Mouse (Mus musculus): ENCODE data around the gene Clta. TPM values are rescaled to one million over a fixed set of nuclear protein-coding genes. Genes with fewer than 3 reads are reported as not detected.

Clta gene
- polyA plus RNA-seq, 1 experiment: 18.7 TPM

GRCm38 (mm10) chr4:43978521-43979443 lies 25.5 kb upstream of the Clta start:
- H3K27me3 ChIP-seq (ENCODE audit: control insufficient read depth): no peaks in the 10 kb centered on the region
- no peak for TF ChIP-seq TAL1 (IDR thresholded peaks at IDR 0.05; ENCODE audit: low read length)
- TF ChIP-seq GATA1 (IDR thresholded peaks at IDR 0.05; ENCODE audit: low read length): no peak
- H3K9me3 ChIP-seq (ENCODE audit: control insufficient read depth, low read length): no peaks in the 10 kb centered on the region
- no peak overlapping the region for H3K4me3 ChIP-seq (replicated peaks)
- H3K4me1 ChIP-seq (ENCODE audit: control insufficient read depth): peaks cover 19% of the 10 kb centered on the region
- peaks cover 48% of the 10 kb centered on the region for H3K36me3 ChIP-seq (ENCODE audit: control insufficient read depth)

GRCm38 (mm10) chr4:43979746-43980145 lies 24.5 kb upstream of the Clta start:
- Histone ChIP-seq H3K4me1 (ENCODE audit: control insufficient read depth) (peaks cover 16% of the 10 kb centered on the region), H3K4me3 (replicated peaks) (no peak overlapping the region), H3K27me3 (ENCODE audit: control insufficient read depth) (peaks cover 6% of the 10 kb centered on the region), H3K9me3 (ENCODE audit: control insufficient read depth, low read length) (no peaks in the 10 kb centered on the region), H3K36me3 (ENCODE audit: control insufficient read depth) (peaks cover 39% of the 10 kb centered on the region)
- TF ChIP-seq GATA1 (IDR thresholded peaks at IDR 0.05; ENCODE audit: low read length): no peak
- TF ChIP-seq TAL1 (IDR thresholded peaks at IDR 0.05; ENCODE audit: low read length): no peak

GRCm38 (mm10) chr4:43980236-43980635 lies 24.0 kb upstream of the Clta start:
- no peak for TF ChIP-seq GATA1 (IDR thresholded peaks at IDR 0.05; ENCODE audit: low read length)
- TF ChIP-seq TAL1 (IDR thresholded peaks at IDR 0.05; ENCODE audit: low read length): no peak
- peaks cover 14% of the 10 kb centered on the region for H3K4me1 ChIP-seq (ENCODE audit: control insufficient read depth)
- H3K4me3 ChIP-seq (replicated peaks): no peak overlapping the region
- H3K27me3 ChIP-seq (ENCODE audit: control insufficient read depth): peaks cover 7% of the 10 kb centered on the region
- H3K36me3 ChIP-seq (ENCODE audit: control insufficient read depth): peaks cover 36% of the 10 kb centered on the region
- no peaks in the 10 kb centered on the region for H3K9me3 ChIP-seq (ENCODE audit: control insufficient read depth, low read length)

- Histone ChIP-seq H3K36me3 (ENCODE audit: control insufficient read depth) (peaks cover 35% of the 10 kb centered on the region), H3K9me3 (ENCODE audit: control insufficient read depth, low read length) (no peaks in the 10 kb centered on the region), H3K27me3 (ENCODE audit: control insufficient read depth) (peaks cover 7% of the 10 kb centered on the region), H3K4me3 (replicated peaks) (no peak overlapping the region), H3K4me1 (ENCODE audit: control insufficient read depth) (peaks cover 14% of the 10 kb centered on the region)
- TF ChIP-seq TAL1 (IDR thresholded peaks at IDR 0.05; ENCODE audit: low read length): no peak
- TF ChIP-seq GATA1 (IDR thresholded peaks at IDR 0.05; ENCODE audit: low read length): no peak
These were observed 23.4 kb upstream of the Clta start for GRCm38 (mm10) chr4:43980846-43981245.

- Histone ChIP-seq H3K36me3 (ENCODE audit: control insufficient read depth) (peaks cover 32% of the 10 kb centered on the region), H3K9me3 (ENCODE audit: control insufficient read depth, low read length) (no peaks in the 10 kb centered on the region), H3K27me3 (ENCODE audit: control insufficient read depth) (peaks cover 7% of the 10 kb centered on the region), H3K4me1 (ENCODE audit: control insufficient read depth) (peaks cover 14% of the 10 kb centered on the region), H3K4me3 (replicated peaks) (no peak overlapping the region)
- no peak for TF ChIP-seq TAL1 (IDR thresholded peaks at IDR 0.05; ENCODE audit: low read length)
- TF ChIP-seq GATA1 (IDR thresholded peaks at IDR 0.05; ENCODE audit: low read length): no peak
These were observed 23.0 kb upstream of the Clta start for GRCm38 (mm10) chr4:43981251-43981650.

GRCm38 (mm10) chr4:43982053-43982732 lies 22.1 kb upstream of the Clta start:
- Histone ChIP-seq H3K4me3 (replicated peaks) (peak overlapping the region; percentile 57), H3K36me3 (ENCODE audit: control insufficient read depth) (peaks cover 28% of the 10 kb centered on the region), H3K4me1 (ENCODE audit: control insufficient read depth) (peaks cover 14% of the 10 kb centered on the region), H3K27me3 (ENCODE audit: control insufficient read depth) (peaks cover 7% of the 10 kb centered on the region), H3K9me3 (ENCODE audit: control insufficient read depth, low read length) (no peaks in the 10 kb centered on the region)
- TF ChIP-seq GATA1 (IDR thresholded peaks at IDR 0.05; ENCODE audit: low read length) (no peak), TAL1 (IDR thresholded peaks at IDR 0.05; ENCODE audit: low read length) (no peak)

GRCm38 (mm10) chr4:43983181-43983580 lies 21.1 kb upstream of the Clta start, which contains the start of gene Ccin:
Gene Ccin (plus strand): TSS chr4:43983483.
- peaks cover 7% of the 10 kb centered on the region for H3K27me3 ChIP-seq (ENCODE audit: control insufficient read depth)

GRCm38 (mm10) chr4:43983756-43984155 lies 20.5 kb upstream of the Clta start:
- Histone ChIP-seq H3K9me3 (ENCODE audit: control insufficient read depth, low read length) (no peaks in the 10 kb centered on the region), H3K36me3 (ENCODE audit: control insufficient read depth) (peaks cover 12% of the 10 kb centered on the region)
- TF ChIP-seq TAL1 (IDR thresholded peaks at IDR 0.05; ENCODE audit: low read length): no peak
- TF ChIP-seq GATA1 (IDR thresholded peaks at IDR 0.05; ENCODE audit: low read length): no peak

More at GRCm38 (mm10) chr4:43983181-43983580, 21.1 kb upstream of the Clta start, which contains the start of gene Ccin:
- Histone ChIP-seq H3K9me3 (ENCODE audit: control insufficient read depth, low read length) (no peaks in the 10 kb centered on the region), H3K4me3 (replicated peaks) (peak within 1 kb of the TSS; percentile 57), H3K4me1 (ENCODE audit: control insufficient read depth) (peaks cover 14% of the 10 kb centered on the region), H3K36me3 (ENCODE audit: control insufficient read depth) (peaks cover 18% of the 10 kb centered on the region)
- TF ChIP-seq GATA1 (IDR thresholded peaks at IDR 0.05; ENCODE audit: low read length) (no peak), TAL1 (IDR thresholded peaks at IDR 0.05; ENCODE audit: low read length) (no peak)

GRCm38 (mm10) chr4:43984326-43984725 lies 19.9 kb upstream of the Clta start:
- Histone ChIP-seq H3K27me3 (ENCODE audit: control insufficient read depth) (peaks cover 7% of the 10 kb centered on the region), H3K36me3 (ENCODE audit: control insufficient read depth) (peaks cover 6% of the 10 kb centered on the region), H3K4me3 (replicated peaks) (no peak overlapping the region), H3K9me3 (ENCODE audit: control insufficient read depth, low read length) (no peaks in the 10 kb centered on the region), H3K4me1 (ENCODE audit: control insufficient read depth) (peaks cover 12% of the 10 kb centered on the region)
- TF ChIP-seq GATA1 (IDR thresholded peaks at IDR 0.05; ENCODE audit: low read length) (no peak), TAL1 (IDR thresholded peaks at IDR 0.05; ENCODE audit: low read length) (no peak)

More at GRCm38 (mm10) chr4:43983756-43984155, 20.5 kb upstream of the Clta start:
- Histone ChIP-seq H3K4me1 (ENCODE audit: control insufficient read depth) (peaks cover 12% of the 10 kb centered on the region), H3K4me3 (replicated peaks) (no peak overlapping the region), H3K27me3 (ENCODE audit: control insufficient read depth) (peaks cover 7% of the 10 kb centered on the region)

All from erythroblast, embryonic 14.5 days (primary cell).